Mouse (Mus musculus): ENCODE data around the gene Grb14. TPM values are rescaled to one million over a fixed set of nuclear protein-coding genes. Genes with fewer than 3 reads are reported as not detected.

The Grb14 gene
- 0.38 and 0.85 TPM in 2 replicates for total RNA-seq (2012; rRNA removed)
- 0.69 and 0.74 TPM in 2 replicates for total RNA-seq (2014; rRNA removed)
- polyA plus RNA-seq (2012; ENCODE audit: insufficient read length, low read depth) = 0.61 and 0.86 TPM in 2 replicates

GRCm38 (mm10) chr2:65024887-65025286 lies at the start of gene Grb14:
TSS of gene Grb14 (minus strand) at chr2:65024987.
- no peak within 1 kb of the TSS for H3K4me3 ChIP-seq (replicated peaks in 1 of 3; ENCODE audit: low read depth in 2 of 3, low read length in 2 of 3, poor library complexity in 1 of 3)
- no peaks in the 10 kb centered on the region for H3K9me3 ChIP-seq (replicated peaks; ENCODE audit: low read length)
- no peaks in the 10 kb centered on the region for H3K36me3 ChIP-seq (replicated peaks in 1 of 2; ENCODE audit: control insufficient read depth in 1 of 2, insufficient read depth in 1 of 2, low read length in 1 of 2)
- H3K9ac ChIP-seq (ENCODE audit: insufficient read depth, low read depth) = no peak within 1 kb of the TSS
- dilution Hi-C loops (cut with MboI; ENCODE audit: extremely low pct_ligation_motif_present, extremely low pct_unique_long_range_greater_than_20kb, low sequenced_read_pairs) (no loop called here), in situ Hi-C loops (cut with MboI; ENCODE audit: low pct_ligation_motif_present, low pct_unique_long_range_greater_than_20kb, low sequenced_read_pairs) (loop anchor here (25.0 kb wide), 1 partner anchor 312 kb away; no protein-coding TSS in a partner anchor)
- H3K4me2 ChIP-seq (ENCODE audit: insufficient read depth, low read depth, poor library complexity, severe bottlenecking) = no peak within 1 kb of the TSS
- H3K79me2 ChIP-seq (replicated peaks; ENCODE audit: control insufficient read depth, extremely low read depth, insufficient read depth, poor library complexity, severe bottlenecking) = no peaks in the 10 kb centered on the region
- no peak for DNase-seq (ENCODE audit: extremely low read depth)
- H3K27me3 ChIP-seq (replicated peaks) = no peaks in the 10 kb centered on the region
- no peak for TF ChIP-seq ZNF384 (IDR thresholded peaks at IDR 0.05; ENCODE audit: low read depth, low read length)
- no peak for TF ChIP-seq RAD21 (IDR thresholded peaks at IDR 0.05; ENCODE audit: low read depth, low read length)
- no peak for TF ChIP-seq TCF12 (IDR thresholded peaks at IDR 0.05; ENCODE audit: low read depth, low read length)
- no peak within 1 kb of the TSS for H3K27ac ChIP-seq (ENCODE audit: insufficient read depth, low read depth)
- peaks cover 0 to 5% of the 10 kb centered on the region in 2 experiments; a peak in 1 of 4 replicates for H3K4me1 ChIP-seq (ENCODE audit: control insufficient read depth in 1 of 2, insufficient read depth in 2 of 2)

- H3K36me3 ChIP-seq (replicated peaks in 1 of 2; ENCODE audit: control insufficient read depth in 1 of 2, insufficient read depth in 1 of 2, low read length in 1 of 2) = no peaks in the 10 kb centered on the region
- 0 out of 4 replicates have a peak, but pooled peaks cover 0 to 2% of the 10 kb centered on the region in 2 experiments for H3K4me1 ChIP-seq (ENCODE audit: control insufficient read depth in 1 of 2, insufficient read depth in 2 of 2)
- H3K27me3 ChIP-seq (replicated peaks) = no peaks in the 10 kb centered on the region
- dilution Hi-C loops (cut with MboI; ENCODE audit: extremely low pct_ligation_motif_present, extremely low pct_unique_long_range_greater_than_20kb, low sequenced_read_pairs) = no loop called here
- H3K9me3 ChIP-seq (replicated peaks; ENCODE audit: low read length) = no peaks in the 10 kb centered on the region
- TF ChIP-seq E2F4 (IDR thresholded peaks at IDR 0.05; ENCODE audit: insufficient replicate concordance, low read depth, low read length) (no peak), JUN (IDR thresholded peaks at IDR 0.05; ENCODE audit: insufficient read depth, low read depth, low read length) (no peak), CTCF (conservative IDR thresholded peaks at IDR 0.05 in 1 of 2, IDR thresholded peaks at IDR 0.05 in 1 of 2; ENCODE audit: low read depth in 2 of 2, low read length in 2 of 2) (no peak), POLR2AphosphoS2 (IDR thresholded peaks at IDR 0.05; ENCODE audit: low read depth, low read length) (no peak), ZNF384 (IDR thresholded peaks at IDR 0.05; ENCODE audit: low read depth, low read length) (no peak), ZKSCAN1 (IDR thresholded peaks at IDR 0.05; ENCODE audit: borderline replicate concordance, low read depth, low read length) (no peak), ETS1 (conservative IDR thresholded peaks at IDR 0.05; ENCODE audit: low read depth, low read length) (no peak), CHD2 (IDR thresholded peaks at IDR 0.05; ENCODE audit: low read length) (no peak)
- DNase-seq (ENCODE audit: extremely low read depth) = no peak
- no peaks in the 10 kb centered on the region for H3K79me2 ChIP-seq (replicated peaks; ENCODE audit: control insufficient read depth, extremely low read depth, insufficient read depth, poor library complexity, severe bottlenecking)
- no peak overlapping the region for H3K4me2 ChIP-seq (ENCODE audit: insufficient read depth, low read depth, poor library complexity, severe bottlenecking)
- H3K4me3 ChIP-seq (replicated peaks in 1 of 3; ENCODE audit: low read depth in 2 of 3, low read length in 2 of 3, poor library complexity in 1 of 3) = no peak overlapping the region
- in situ Hi-C loops (cut with MboI; ENCODE audit: low pct_ligation_motif_present, low pct_unique_long_range_greater_than_20kb, low sequenced_read_pairs) = no loop called here
- no peak overlapping the region for H3K9ac ChIP-seq (ENCODE audit: insufficient read depth, low read depth)
- H3K27ac ChIP-seq (ENCODE audit: insufficient read depth, low read depth) = no peak overlapping the region
These were observed 47.4 kb upstream of the Grb14 start for GRCm38 (mm10) chr2:65072205-65072604.

GRCm38 (mm10) chr2:65053764-65054163 lies 29.0 kb upstream of the Grb14 start:
- Histone ChIP-seq H3K9ac (ENCODE audit: insufficient read depth, low read depth) (no peak overlapping the region), H3K27ac (ENCODE audit: insufficient read depth, low read depth) (no peak overlapping the region), H3K4me2 (ENCODE audit: insufficient read depth, low read depth, poor library complexity, severe bottlenecking) (no peak overlapping the region), H3K9me3 (replicated peaks; ENCODE audit: low read length) (no peaks in the 10 kb centered on the region), H3K79me2 (replicated peaks; ENCODE audit: control insufficient read depth, extremely low read depth, insufficient read depth, poor library complexity, severe bottlenecking) (no peaks in the 10 kb centered on the region), H3K27me3 (replicated peaks) (no peaks in the 10 kb centered on the region), H3K4me3 (replicated peaks in 1 of 3; ENCODE audit: low read depth in 2 of 3, low read length in 2 of 3, poor library complexity in 1 of 3) (no peak overlapping the region), H3K4me1 (ENCODE audit: control insufficient read depth in 1 of 2, insufficient read depth in 2 of 2) (peaks cover 0 to 17% of the 10 kb centered on the region in 2 experiments; a peak in 2 of 4 replicates), H3K36me3 (replicated peaks in 1 of 2; ENCODE audit: control insufficient read depth in 1 of 2, insufficient read depth in 1 of 2, low read length in 1 of 2) (no peaks in the 10 kb centered on the region)
- dilution Hi-C loops (cut with MboI; ENCODE audit: extremely low pct_ligation_motif_present, extremely low pct_unique_long_range_greater_than_20kb, low sequenced_read_pairs) = no loop called here
- TF ChIP-seq ZNF384 (IDR thresholded peaks at IDR 0.05; ENCODE audit: low read depth, low read length) (peak; percentile 70), NELFE (IDR thresholded peaks at IDR 0.05; ENCODE audit: low read depth, low read length) (no peak)
- in situ Hi-C loops (cut with MboI; ENCODE audit: low pct_ligation_motif_present, low pct_unique_long_range_greater_than_20kb, low sequenced_read_pairs) = no loop called here
- no peak for DNase-seq (ENCODE audit: extremely low read depth)
